Mouse (Mus musculus): Measurements from ENCODE around the gene Anp32e. TPM values are rescaled to one million over a fixed set of nuclear protein-coding genes. Genes with fewer than 3 reads are reported as not detected.
"Not testable (repeated sequence)": the region's sequence is repeated elsewhere in the genome, so short reads cannot be mapped to it uniquely, and the experiment has no call there.

Gene Anp32e
- polyA plus RNA-seq, 1 experiment from 2014 or later = 110 TPM

- Histone ChIP-seq H3K4me3 (ENCODE audit: low read depth, low read length) (no peak overlapping the region), H3K4me1 (ENCODE audit: control insufficient read depth, insufficient read depth, low read length) (no peaks in the 10 kb centered on the region), H3K4me2 (ENCODE audit: low read length) (no peak overlapping the region), H3K9me3 (replicated peaks; ENCODE audit: control insufficient read depth, low read length, poor library complexity, severe bottlenecking) (no peaks in the 10 kb centered on the region), H3K27ac (ENCODE audit: low read length) (no peak overlapping the region), H3K9ac (ENCODE audit: low read depth, low read length) (no peak overlapping the region), H3K27me3 (ENCODE audit: control insufficient read depth, insufficient read depth, low read depth, low read length) (no peaks in the 10 kb centered on the region), H3K36me3 (ENCODE audit: control insufficient read depth, insufficient read depth, low read length) (peaks cover 2% of the 10 kb centered on the region; the same call in 1 of the 2 replicates)
- ATAC-seq = no peak
- WGBS = 92% methylated on average over 8 of the region's 8 CpGs
These were observed 15.7 kb downstream of the Anp32e start for GRCm38 (mm10) chr3:95944742-95945141.

DNA sequence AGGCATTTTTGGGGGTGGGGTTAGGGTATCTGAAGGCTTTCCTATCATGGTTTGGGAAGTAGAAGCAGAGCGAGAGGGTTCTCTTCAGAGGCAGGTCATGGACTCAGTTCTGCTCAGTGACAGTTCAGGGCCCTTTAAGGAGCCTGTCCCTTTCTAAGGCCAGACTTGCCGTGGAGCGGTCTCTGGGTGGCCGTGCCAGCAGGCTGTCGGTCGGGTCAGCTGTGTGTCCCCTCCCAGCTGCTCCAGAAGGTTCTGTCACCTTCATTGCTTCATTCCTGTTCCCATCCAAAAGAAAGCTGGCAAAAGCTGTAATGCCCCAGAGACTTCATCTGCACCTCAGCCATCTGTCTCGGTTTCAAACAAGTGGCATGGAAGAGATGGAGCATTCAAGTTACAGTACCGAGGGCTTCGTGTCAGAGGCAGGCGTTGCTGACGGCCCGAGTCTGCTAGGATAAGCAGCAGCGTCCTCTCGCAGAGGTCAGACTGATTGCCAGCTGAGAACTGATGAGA lies 16.7 kb downstream of the Anp32e start:
- 77% methylated on average over 14 of the region's 14 CpGs for WGBS
- no peak overlapping the region for H3K4me3 ChIP-seq (ENCODE audit: low read depth, low read length)
- H3K27ac ChIP-seq (ENCODE audit: low read length) = no peak overlapping the region
- no peak overlapping the region for H3K4me2 ChIP-seq (ENCODE audit: low read length)
- peaks cover 2% of the 10 kb centered on the region; the same call in 1 of the 2 replicates for H3K36me3 ChIP-seq (ENCODE audit: control insufficient read depth, insufficient read depth, low read length)
- no peak overlapping the region for H3K9ac ChIP-seq (ENCODE audit: low read depth, low read length)
- no peak for ATAC-seq
- no peaks in the 10 kb centered on the region for H3K4me1 ChIP-seq (ENCODE audit: control insufficient read depth, insufficient read depth, low read length)
- H3K27me3 ChIP-seq (ENCODE audit: control insufficient read depth, insufficient read depth, low read depth, low read length) = no peaks in the 10 kb centered on the region
- no peaks in the 10 kb centered on the region for H3K9me3 ChIP-seq (replicated peaks; ENCODE audit: control insufficient read depth, low read length, poor library complexity, severe bottlenecking)

DNA sequence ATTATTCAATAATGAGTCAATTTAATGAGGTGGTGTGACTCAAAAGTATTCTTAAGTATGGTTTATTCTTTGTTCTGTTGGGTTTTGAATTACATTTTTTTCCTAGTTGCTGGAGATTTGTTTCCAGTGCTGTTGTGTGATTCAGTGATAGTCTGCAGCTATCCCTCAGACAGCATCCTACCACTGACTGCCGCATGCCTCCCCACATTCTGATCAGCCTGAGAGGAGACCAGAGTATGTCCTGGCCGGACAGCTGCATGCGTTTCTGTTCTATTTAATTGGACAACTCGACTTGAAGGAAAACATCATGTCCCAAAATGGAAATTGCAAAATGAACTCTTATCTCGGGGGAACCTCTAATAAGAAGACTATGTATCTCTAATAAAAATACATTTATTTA lies 19.3 kb downstream of the Anp32e start:
- no peak overlapping the region for H3K4me3 ChIP-seq (ENCODE audit: low read depth, low read length)
- H3K27ac ChIP-seq (ENCODE audit: low read length) = no peak overlapping the region
- no peaks in the 10 kb centered on the region for H3K9me3 ChIP-seq (replicated peaks; ENCODE audit: control insufficient read depth, low read length, poor library complexity, severe bottlenecking)
- peaks cover 7% of the 10 kb centered on the region for H3K4me1 ChIP-seq (ENCODE audit: control insufficient read depth, insufficient read depth, low read length)
- no peaks in the 10 kb centered on the region; the same call in 1 of the 2 replicates for H3K36me3 ChIP-seq (ENCODE audit: control insufficient read depth, insufficient read depth, low read length)
- no peak for ATAC-seq
- H3K27me3 ChIP-seq (ENCODE audit: control insufficient read depth, insufficient read depth, low read depth, low read length) = no peaks in the 10 kb centered on the region
- H3K4me2 ChIP-seq (ENCODE audit: low read length) = no peak overlapping the region
- 90% methylated on average over 5 of the region's 5 CpGs for WGBS
- no peak overlapping the region for H3K9ac ChIP-seq (ENCODE audit: low read depth, low read length)

GRCm38 (mm10) chr3:95950763-95951551 lies 21.9 kb downstream of the Anp32e start:
- H3K27me3 ChIP-seq (ENCODE audit: control insufficient read depth, insufficient read depth, low read depth, low read length) = no peaks in the 10 kb centered on the region
- peak overlapping the region; percentile 74 for H3K9ac ChIP-seq (ENCODE audit: low read depth, low read length)
- peak; percentile 97 for ATAC-seq
- H3K27ac ChIP-seq (ENCODE audit: low read length) = peak overlapping the region; percentile 100
- no peaks in the 10 kb centered on the region for H3K9me3 ChIP-seq (replicated peaks; ENCODE audit: control insufficient read depth, low read length, poor library complexity, severe bottlenecking)
- H3K36me3 ChIP-seq (ENCODE audit: control insufficient read depth, insufficient read depth, low read length) = no peaks in the 10 kb centered on the region; the same call in 1 of the 2 replicates
- peak overlapping the region; percentile 64 for H3K4me2 ChIP-seq (ENCODE audit: low read length)
- H3K4me1 ChIP-seq (ENCODE audit: control insufficient read depth, insufficient read depth, low read length) = peaks cover 7% of the 10 kb centered on the region
- H3K4me3 ChIP-seq (ENCODE audit: low read depth, low read length) = peak overlapping the region; percentile 54
- WGBS = 2% methylated on average over 49 of the region's 49 CpGs

GRCm38 (mm10) chr3:95951566-95951965 lies 22.5 kb downstream of the Anp32e start:
- Histone ChIP-seq H3K4me3 (ENCODE audit: low read depth, low read length) (peak overlapping the region; percentile 54), H3K27ac (ENCODE audit: low read length) (peak overlapping the region; percentile 100), H3K9ac (ENCODE audit: low read depth, low read length) (peak overlapping the region; percentile 74), H3K4me2 (ENCODE audit: low read length) (peak overlapping the region; percentile 64)
- not testable (repeated sequence) for H3K4me1 ChIP-seq (ENCODE audit: control insufficient read depth, insufficient read depth, low read length); H3K9me3 ChIP-seq (replicated peaks; ENCODE audit: control insufficient read depth, low read length, poor library complexity, severe bottlenecking); H3K27me3 ChIP-seq (ENCODE audit: control insufficient read depth, insufficient read depth, low read depth, low read length); H3K36me3 ChIP-seq (ENCODE audit: control insufficient read depth, insufficient read depth, low read length)
- peak; percentile 36; the same call in 1 of the 2 replicates for ATAC-seq
- 74% methylated on average over 12 of the region's 12 CpGs for WGBS

GRCm38 (mm10) chr3:95953023-95953422 lies 24.0 kb downstream of the Anp32e start:
- no peaks in the 10 kb centered on the region for H3K9me3 ChIP-seq (replicated peaks; ENCODE audit: control insufficient read depth, low read length, poor library complexity, severe bottlenecking)
- no peaks in the 10 kb centered on the region for H3K36me3 ChIP-seq (ENCODE audit: control insufficient read depth, insufficient read depth, low read length)
- ATAC-seq = no peak
- H3K4me1 ChIP-seq (ENCODE audit: control insufficient read depth, insufficient read depth, low read length) = peaks cover 7% of the 10 kb centered on the region
- H3K27ac ChIP-seq (ENCODE audit: low read length) = no peak overlapping the region
- H3K4me2 ChIP-seq (ENCODE audit: low read length) = no peak overlapping the region
- H3K4me3 ChIP-seq (ENCODE audit: low read depth, low read length) = no peak overlapping the region
- H3K9ac ChIP-seq (ENCODE audit: low read depth, low read length) = no peak overlapping the region
- no peaks in the 10 kb centered on the region for H3K27me3 ChIP-seq (ENCODE audit: control insufficient read depth, insufficient read depth, low read depth, low read length)

GRCm38 (mm10) chr3:95953522-95953921 lies 24.5 kb downstream of the Anp32e start:
- H3K4me2 ChIP-seq (ENCODE audit: low read length) = no peak overlapping the region
- peaks cover 7% of the 10 kb centered on the region for H3K4me1 ChIP-seq (ENCODE audit: control insufficient read depth, insufficient read depth, low read length)
- no peak overlapping the region for H3K9ac ChIP-seq (ENCODE audit: low read depth, low read length)
- WGBS = 58% methylated on average over 3 of the region's 3 CpGs
- H3K36me3 ChIP-seq (ENCODE audit: control insufficient read depth, insufficient read depth, low read length) = no peaks in the 10 kb centered on the region
- no peaks in the 10 kb centered on the region for H3K9me3 ChIP-seq (replicated peaks; ENCODE audit: control insufficient read depth, low read length, poor library complexity, severe bottlenecking)
- ATAC-seq = no peak
- H3K4me3 ChIP-seq (ENCODE audit: low read depth, low read length) = no peak overlapping the region
- no peaks in the 10 kb centered on the region for H3K27me3 ChIP-seq (ENCODE audit: control insufficient read depth, insufficient read depth, low read depth, low read length)
- H3K27ac ChIP-seq (ENCODE audit: low read length) = no peak overlapping the region

GRCm38 (mm10) chr3:95954648-95955173 lies 25.7 kb downstream of the Anp32e start:
- not testable (repeated sequence) for H3K36me3 ChIP-seq (ENCODE audit: control insufficient read depth, insufficient read depth, low read length); H3K4me1 ChIP-seq (ENCODE audit: control insufficient read depth, insufficient read depth, low read length); H3K4me2 ChIP-seq (ENCODE audit: low read length); H3K4me3 ChIP-seq (ENCODE audit: low read depth, low read length); H3K9me3 ChIP-seq (replicated peaks; ENCODE audit: control insufficient read depth, low read length, poor library complexity, severe bottlenecking); ATAC-seq; H3K27ac ChIP-seq (ENCODE audit: low read length); H3K9ac ChIP-seq (ENCODE audit: low read depth, low read length); H3K27me3 ChIP-seq (ENCODE audit: control insufficient read depth, insufficient read depth, low read depth, low read length)
- 92% methylated on average over 12 of the region's 12 CpGs for WGBS

- no peak for ATAC-seq
- no peaks in the 10 kb centered on the region for H3K36me3 ChIP-seq (ENCODE audit: control insufficient read depth, insufficient read depth, low read length)
- 95% methylated on average over 5 of the region's 5 CpGs for WGBS
These were observed 26.3 kb downstream of the Anp32e start for GRCm38 (mm10) chr3:95955318-95955717.

More at GRCm38 (mm10) chr3:95955318-95955717, 26.3 kb downstream of the Anp32e start:
- H3K27me3 ChIP-seq (ENCODE audit: control insufficient read depth, insufficient read depth, low read depth, low read length) = no peaks in the 10 kb centered on the region
- no peak overlapping the region for H3K9ac ChIP-seq (ENCODE audit: low read depth, low read length)
- H3K4me3 ChIP-seq (ENCODE audit: low read depth, low read length) = no peak overlapping the region
- H3K9me3 ChIP-seq (replicated peaks; ENCODE audit: control insufficient read depth, low read length, poor library complexity, severe bottlenecking) = no peaks in the 10 kb centered on the region
- peaks cover 7% of the 10 kb centered on the region for H3K4me1 ChIP-seq (ENCODE audit: control insufficient read depth, insufficient read depth, low read length)
- no peak overlapping the region for H3K4me2 ChIP-seq (ENCODE audit: low read length)
- H3K27ac ChIP-seq (ENCODE audit: low read length) = no peak overlapping the region

All from midbrain, embryonic 16.5 days (tissue).